In genomic region chr9:40531027-40531621, GRCm38 (mm10) we compare ENCODE assay signal across 8 mouse cellular contexts. TPM values are rescaled to one million over a fixed set of nuclear protein-coding genes. Genes with fewer than 3 reads are reported as not detected.
A peak's percentile ranks its signal among the peaks of the same experiment; 100 is the strongest.
DNase-seq lines count a peak whose midpoint lies in the region; ATAC-seq lines count a peak whose summit lies in the region.

Gene Gramd1b (minus strand): TSS chr9:40531383.

- ATAC-seq in liver, embryonic 12.5 days, result peak; percentile 59
- ATAC-seq in neural tube, embryonic 14.5 days (ENCODE audit: low read depth), result peak; percentile 84

- peak; percentile 3 for DNase-seq in thymus, postnatal 14 days
- no peak for DNase-seq in thymus, postnatal 10 days (ENCODE audit: low spot score in 2 of 2)
- DNase-seq in embryo, embryonic 10 days (ENCODE audit: low spot score), result peak; percentile 58
- DNase-seq in heart, adult 18-20 months, result peak; percentile 12 to 27
- peak; percentile 5 for DNase-seq in kidney, adult 18-20 months
- DNase-seq in ovary, postnatal 14 days (ENCODE audit: low spot score), result no peak

- H3K27ac ChIP-seq in liver, embryonic 12.5 days, result no peak within 1 kb of the TSS
- H3K27ac ChIP-seq in neural tube, embryonic 14.5 days (ENCODE audit: low read depth, low read length), result no peak within 1 kb of the TSS

- peak within 1 kb of the TSS; percentile 55 for H3K4me2 ChIP-seq in liver, embryonic 12.5 days
- peak within 1 kb of the TSS; percentile 78 for H3K4me2 ChIP-seq in neural tube, embryonic 14.5 days (ENCODE audit: low read depth, low read length)

- WGBS in liver, embryonic 12.5 days (ENCODE audit: insufficient replicate concordance), result 5% methylated on average over 40 of the region's 40 CpGs
- WGBS in neural tube, embryonic 14.5 days, result under 1% methylated on average over 40 of the region's 40 CpGs

- no peaks in the 10 kb centered on the region for H3K9me3 ChIP-seq in liver, embryonic 12.5 days (replicated peaks)
- H3K9me3 ChIP-seq in neural tube, embryonic 14.5 days (ENCODE audit: control insufficient read depth, low read length), result no peaks in the 10 kb centered on the region

- H3K9ac ChIP-seq in liver, embryonic 12.5 days, result no peak within 1 kb of the TSS
- H3K9ac ChIP-seq in neural tube, embryonic 14.5 days (replicated peaks; ENCODE audit: low read depth, low read length), result peak within 1 kb of the TSS; percentile 61

- H3K27me3 ChIP-seq in liver, embryonic 12.5 days (replicated peaks), result peaks cover 42% of the 10 kb centered on the region
- H3K27me3 ChIP-seq in neural tube, embryonic 14.5 days (ENCODE audit: control insufficient read depth, insufficient read depth, low read length), result no peaks in the 10 kb centered on the region

- H3K4me3 ChIP-seq in liver, embryonic 12.5 days, result peak within 1 kb of the TSS; percentile 44
- H3K4me3 ChIP-seq in neural tube, embryonic 14.5 days (ENCODE audit: low read depth, low read length), result peak within 1 kb of the TSS; percentile 48

- no peaks in the 10 kb centered on the region for H3K36me3 ChIP-seq in liver, embryonic 12.5 days
- no peaks in the 10 kb centered on the region for H3K36me3 ChIP-seq in neural tube, embryonic 14.5 days (ENCODE audit: control insufficient read depth, insufficient read depth, low read length)

- 0 out of 2 replicates have a peak, but pooled peaks cover 4% of the 10 kb centered on the region for H3K4me1 ChIP-seq in liver, embryonic 12.5 days
- peaks cover 4% of the 10 kb centered on the region; the same call in 1 of the 2 replicates for H3K4me1 ChIP-seq in neural tube, embryonic 14.5 days (ENCODE audit: control insufficient read depth, insufficient read depth, low read length)

RNA-seq across cellular contexts. Expression of gene Gramd1b, which starts in this region (rescaled TPM):
- 10 to 100 TPM; 14.7 to 16.7 TPM for total RNA-seq in heart, adult 18-20 months (2021)
- 1.7 and 2.1 TPM in 2 replicates for polyA plus RNA-seq in liver, embryonic 12.5 days (2016; fragmentation: Nextera tagmentation; extraction: Ambion mirVana)
- 13.9 and 21.4 TPM in 2 replicates for polyA plus RNA-seq in neural tube, embryonic 14.5 days (2014; fragmentation: Nextera tagmentation; extraction: Ambion mirVana)

Comparison
In these comparisons a context has a peak if more than half of its experiments do, and no peak if none do; other contexts are left out.
1. DNase-seq: peak in thymus, postnatal 14 days (single experiment), embryo, embryonic 10 days (single experiment), heart, adult 18-20 months (2 of 2) and kidney, adult 18-20 months (single experiment); none in thymus, postnatal 10 days (0 of 2) and ovary, postnatal 14 days (single experiment).